Mouse (Mus musculus) lung, adult 2 months (tissue): ENCODE results near the gene Tescl.

Source experiments
- CTCF ChIP-seq: fragments of 200-500 bp; IDR thresholded peaks from 2 replicates; pipeline ENCODE4 v1.5.1; 2011; ENCODE audit warnings: mild to moderate bottlenecking, low read length, control low read depth; ENCODE audit not compliant: insufficient read depth
- POLR2A ChIP-seq: fragments of 200-500 bp; IDR thresholded peaks from 2 replicates; pipeline ENCODE4 v1.6.1; 2011; ENCODE audit warnings: low read depth, mild to moderate bottlenecking, control low read depth, low read length, borderline replicate concordance; ENCODE audit errors: extremely low read depth

DNA sequence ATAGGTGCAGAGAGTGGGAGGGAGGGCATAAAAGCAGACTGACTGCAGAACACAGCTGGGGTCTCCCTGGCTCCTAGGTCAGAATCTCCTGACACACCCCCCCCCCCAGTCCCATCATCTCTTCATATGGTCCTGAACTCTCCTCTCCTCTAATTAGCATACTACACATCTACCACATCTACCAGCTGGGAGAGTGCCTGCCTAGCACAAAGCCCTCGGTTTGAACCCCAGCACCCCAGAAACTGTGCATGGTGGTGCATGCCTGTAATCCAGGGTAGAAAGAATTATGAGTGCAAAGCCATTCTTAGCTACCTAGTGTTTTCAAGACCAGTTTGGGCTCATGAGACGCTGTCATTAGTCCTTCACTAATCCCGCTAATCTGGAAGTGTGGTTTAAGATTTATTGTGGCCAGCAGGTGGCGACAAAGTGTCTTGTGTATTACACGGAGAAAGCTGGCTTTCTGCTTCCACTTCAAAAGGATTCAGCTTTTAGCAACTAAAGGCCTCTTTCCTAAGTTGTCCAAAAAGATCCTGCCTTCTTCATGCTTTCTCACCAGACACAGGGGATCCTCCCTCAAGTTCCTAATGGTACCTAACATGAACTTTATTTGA is 2.1 kb upstream of the Tescl start:
- TF ChIP-seq CTCF (peak; percentile 27; the same call in 1 of the 2 replicates), POLR2A (no peak)
